Mouse (Mus musculus): ENCODE measurements around the gene Actn3. TPM values are rescaled to one million over a fixed set of nuclear protein-coding genes. Genes with fewer than 3 reads are reported as not detected.

Gene Actn3
- 2.1 and 3.1 TPM in 2 replicates for polyA plus RNA-seq (2014; fragmentation: Nextera tagmentation; extraction: Ambion mirVana)

- H3K36me3 ChIP-seq (ENCODE audit: control insufficient read depth, insufficient read depth, low read length): no peaks in the 10 kb centered on the region; the same call in 1 of the 2 replicates
- peak within 1 kb of the TSS; percentile 85 for H3K4me3 ChIP-seq (replicated peaks; ENCODE audit: low read depth, low read length)
- H3K9me3 ChIP-seq (ENCODE audit: control insufficient read depth, low read length): no peaks in the 10 kb centered on the region
- peak within 1 kb of the TSS; percentile 78 for H3K9ac ChIP-seq (replicated peaks; ENCODE audit: low read length)
- H3K4me2 ChIP-seq (ENCODE audit: low read length): peak within 1 kb of the TSS; percentile 87
- WGBS: 5% methylated on average over 17 of the region's 17 CpGs
- no peaks in the 10 kb centered on the region for H3K27me3 ChIP-seq (ENCODE audit: control insufficient read depth, insufficient read depth, low read length)
- H3K4me1 ChIP-seq (ENCODE audit: control insufficient read depth, insufficient read depth, low read length): peaks cover 10% of the 10 kb centered on the region
- H3K27ac ChIP-seq (replicated peaks; ENCODE audit: low read depth, low read length): peak within 1 kb of the TSS; percentile 78
- ATAC-seq (ENCODE audit: low FRiP score, low TSS enrichment) (no peak), DNase-seq (no peak)
Measured at GRCm38 (mm10) chr19:4877785-4878184, at the start of gene Actn3. Gene Actn3, minus strand, starts transcription at chr19:4877909.

GRCm38 (mm10) chr19:4925121-4925860 is 47.6 kb upstream of the Actn3 start:
- Histone ChIP-seq H3K4me1 (ENCODE audit: control insufficient read depth, insufficient read depth, low read length) (peaks cover 19% of the 10 kb centered on the region), H3K9me3 (ENCODE audit: control insufficient read depth, low read length) (no peaks in the 10 kb centered on the region), H3K27me3 (ENCODE audit: control insufficient read depth, insufficient read depth, low read length) (no peaks in the 10 kb centered on the region), H3K4me2 (ENCODE audit: low read length) (no peak overlapping the region), H3K27ac (replicated peaks; ENCODE audit: low read depth, low read length) (no peak overlapping the region), H3K9ac (replicated peaks; ENCODE audit: low read length) (no peak overlapping the region), H3K36me3 (ENCODE audit: control insufficient read depth, insufficient read depth, low read length) (peaks cover 58% of the 10 kb centered on the region), H3K4me3 (replicated peaks; ENCODE audit: low read depth, low read length) (no peak overlapping the region)
- ATAC-seq (ENCODE audit: low FRiP score, low TSS enrichment) (no peak), DNase-seq (no peak)
- WGBS: 96% methylated on average over 11 of the region's 11 CpGs

DNA sequence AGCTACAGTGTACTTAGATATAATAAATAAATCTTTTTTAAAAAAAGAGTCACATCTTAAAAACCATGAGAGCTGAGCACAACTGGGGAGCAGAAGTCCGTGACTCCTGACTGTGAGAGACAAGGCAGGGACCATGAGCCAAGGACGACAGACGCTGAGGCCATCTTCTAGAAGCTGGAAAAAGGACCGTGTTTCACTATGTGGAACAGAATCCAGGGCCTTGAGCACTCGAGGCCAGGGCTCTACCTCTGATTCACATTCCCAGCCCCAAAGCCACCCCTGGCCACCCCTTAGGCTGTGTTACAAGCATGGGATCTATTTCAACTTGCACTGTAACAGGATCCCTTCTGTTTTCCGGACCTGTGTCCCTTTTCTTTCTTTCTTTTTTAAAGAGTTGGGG is 41.9 kb upstream of the Actn3 start:
- DNase-seq: no peak
- H3K27me3 ChIP-seq (ENCODE audit: control insufficient read depth, insufficient read depth, low read length): no peaks in the 10 kb centered on the region
- H3K4me2 ChIP-seq (ENCODE audit: low read length): no peak overlapping the region
- no peak overlapping the region for H3K4me3 ChIP-seq (replicated peaks; ENCODE audit: low read depth, low read length)
- H3K4me1 ChIP-seq (ENCODE audit: control insufficient read depth, insufficient read depth, low read length): no peaks in the 10 kb centered on the region
- no peak for ATAC-seq (ENCODE audit: low FRiP score, low TSS enrichment)
- no peaks in the 10 kb centered on the region for H3K9me3 ChIP-seq (ENCODE audit: control insufficient read depth, low read length)
- 88% methylated on average over 6 of the region's 6 CpGs for WGBS
- H3K9ac ChIP-seq (replicated peaks; ENCODE audit: low read length): no peak overlapping the region
- H3K36me3 ChIP-seq (ENCODE audit: control insufficient read depth, insufficient read depth, low read length): peaks cover 96% of the 10 kb centered on the region
- H3K27ac ChIP-seq (replicated peaks; ENCODE audit: low read depth, low read length): no peak overlapping the region

- no peaks in the 10 kb centered on the region for H3K9me3 ChIP-seq (ENCODE audit: control insufficient read depth, low read length)
- ATAC-seq (ENCODE audit: low FRiP score, low TSS enrichment): no peak
- peaks cover 98% of the 10 kb centered on the region for H3K36me3 ChIP-seq (ENCODE audit: control insufficient read depth, insufficient read depth, low read length)
- H3K27me3 ChIP-seq (ENCODE audit: control insufficient read depth, insufficient read depth, low read length): no peaks in the 10 kb centered on the region
- no peak overlapping the region for H3K4me2 ChIP-seq (ENCODE audit: low read length)
- WGBS: 86% methylated on average over 10 of the region's 10 CpGs
- H3K4me1 ChIP-seq (ENCODE audit: control insufficient read depth, insufficient read depth, low read length): no peaks in the 10 kb centered on the region
- DNase-seq: no peak
- no peak overlapping the region for H3K9ac ChIP-seq (replicated peaks; ENCODE audit: low read length)
- H3K4me3 ChIP-seq (replicated peaks; ENCODE audit: low read depth, low read length): no peak overlapping the region
- no peak overlapping the region for H3K27ac ChIP-seq (replicated peaks; ENCODE audit: low read depth, low read length)
Measured at GRCm38 (mm10) chr19:4916827-4917226, 39.1 kb upstream of the Actn3 start.

DNA sequence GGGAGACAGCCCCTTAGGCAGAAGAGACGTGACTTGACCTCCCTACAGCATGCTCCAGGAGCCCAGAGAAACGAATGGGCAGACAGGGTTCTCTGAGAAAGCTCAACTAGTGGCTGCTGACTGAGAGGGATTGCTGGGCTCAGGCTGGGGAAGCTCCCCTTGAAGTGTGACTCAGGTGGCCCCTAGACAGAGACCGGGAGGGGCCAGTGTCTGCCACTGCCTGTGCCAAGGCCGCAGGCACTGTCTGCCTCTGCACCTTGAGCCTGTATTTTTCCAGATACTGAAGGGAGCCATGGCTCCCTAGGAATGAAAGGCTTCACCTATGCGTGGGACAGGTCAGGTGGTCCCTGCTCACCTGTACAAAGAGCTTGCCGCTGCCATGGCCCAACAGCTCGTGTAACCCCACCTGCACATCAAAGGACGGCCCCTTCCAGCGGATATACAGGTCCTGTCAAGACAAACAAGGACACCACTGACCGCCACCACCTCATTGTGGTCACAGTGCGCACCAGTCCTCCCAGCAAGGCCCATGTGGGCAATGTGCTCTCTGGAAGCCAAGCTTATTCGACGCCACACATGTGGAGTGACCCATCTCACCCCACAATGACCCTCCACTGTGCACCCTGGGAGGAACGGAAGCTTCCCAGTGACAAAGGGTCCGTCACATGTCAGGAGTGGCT is 38.4 kb upstream of the Actn3 start:
- WGBS: 93% methylated on average over 15 of the region's 15 CpGs
- H3K4me1 ChIP-seq (ENCODE audit: control insufficient read depth, insufficient read depth, low read length): no peaks in the 10 kb centered on the region
- no peak for ATAC-seq (ENCODE audit: low FRiP score, low TSS enrichment)
- H3K27ac ChIP-seq (replicated peaks; ENCODE audit: low read depth, low read length): no peak overlapping the region
- peaks cover 98% of the 10 kb centered on the region for H3K36me3 ChIP-seq (ENCODE audit: control insufficient read depth, insufficient read depth, low read length)
- no peak overlapping the region for H3K4me3 ChIP-seq (replicated peaks; ENCODE audit: low read depth, low read length)
- no peaks in the 10 kb centered on the region for H3K27me3 ChIP-seq (ENCODE audit: control insufficient read depth, insufficient read depth, low read length)
- no peak overlapping the region for H3K4me2 ChIP-seq (ENCODE audit: low read length)
- H3K9me3 ChIP-seq (ENCODE audit: control insufficient read depth, low read length): no peaks in the 10 kb centered on the region
- no peak for DNase-seq
- H3K9ac ChIP-seq (replicated peaks; ENCODE audit: low read length): no peak overlapping the region

GRCm38 (mm10) chr19:4909376-4909775 is 31.7 kb upstream of the Actn3 start:
- Histone ChIP-seq H3K27me3 (ENCODE audit: control insufficient read depth, insufficient read depth, low read length) (no peaks in the 10 kb centered on the region), H3K27ac (replicated peaks; ENCODE audit: low read depth, low read length) (no peak overlapping the region), H3K9ac (replicated peaks; ENCODE audit: low read length) (no peak overlapping the region), H3K4me1 (ENCODE audit: control insufficient read depth, insufficient read depth, low read length) (peaks cover 10% of the 10 kb centered on the region; the same call in 1 of the 2 replicates), H3K4me3 (replicated peaks; ENCODE audit: low read depth, low read length) (no peak overlapping the region), H3K9me3 (ENCODE audit: control insufficient read depth, low read length) (no peaks in the 10 kb centered on the region), H3K36me3 (ENCODE audit: control insufficient read depth, insufficient read depth, low read length) (peaks cover 71% of the 10 kb centered on the region), H3K4me2 (ENCODE audit: low read length) (no peak overlapping the region)
- DNase-seq: no peak
- no peak for ATAC-seq (ENCODE audit: low FRiP score, low TSS enrichment)
- WGBS: 96% methylated on average over 7 of the region's 7 CpGs

GRCm38 (mm10) chr19:4908107-4908506 is 30.4 kb upstream of the Actn3 start:
- H3K9ac ChIP-seq (replicated peaks; ENCODE audit: low read length): no peak overlapping the region
- 88% methylated on average over 4 of the region's 4 CpGs for WGBS
- no peak overlapping the region for H3K27ac ChIP-seq (replicated peaks; ENCODE audit: low read depth, low read length)
- H3K36me3 ChIP-seq (ENCODE audit: control insufficient read depth, insufficient read depth, low read length): peaks cover 65% of the 10 kb centered on the region
- DNase-seq (peak; percentile 49), ATAC-seq (ENCODE audit: low FRiP score, low TSS enrichment) (no peak)
- H3K4me2 ChIP-seq (ENCODE audit: low read length): no peak overlapping the region
- H3K4me3 ChIP-seq (replicated peaks; ENCODE audit: low read depth, low read length): no peak overlapping the region
- no peaks in the 10 kb centered on the region for H3K27me3 ChIP-seq (ENCODE audit: control insufficient read depth, insufficient read depth, low read length)
- peaks cover 10% of the 10 kb centered on the region; the same call in 1 of the 2 replicates for H3K4me1 ChIP-seq (ENCODE audit: control insufficient read depth, insufficient read depth, low read length)
- no peaks in the 10 kb centered on the region for H3K9me3 ChIP-seq (ENCODE audit: control insufficient read depth, low read length)

- Histone ChIP-seq H3K4me2 (ENCODE audit: low read length) (peak within 1 kb of the TSS; percentile 82), H3K9me3 (ENCODE audit: control insufficient read depth, low read length) (no peaks in the 10 kb centered on the region), H3K27me3 (ENCODE audit: control insufficient read depth, insufficient read depth, low read length) (no peaks in the 10 kb centered on the region), H3K9ac (replicated peaks; ENCODE audit: low read length) (peak within 1 kb of the TSS; percentile 71), H3K4me1 (ENCODE audit: control insufficient read depth, insufficient read depth, low read length) (peaks cover 10% of the 10 kb centered on the region; the same call in 1 of the 2 replicates), H3K27ac (replicated peaks; ENCODE audit: low read depth, low read length) (peak within 1 kb of the TSS; percentile 81), H3K4me3 (replicated peaks; ENCODE audit: low read depth, low read length) (peak within 1 kb of the TSS; percentile 67), H3K36me3 (ENCODE audit: control insufficient read depth, insufficient read depth, low read length) (peaks cover 62% of the 10 kb centered on the region)
- WGBS: 7% methylated on average over 31 of the region's 31 CpGs
- DNase-seq (peak; percentile 94), ATAC-seq (ENCODE audit: low FRiP score, low TSS enrichment) (peak; percentile 78; the same call in 1 of the 2 replicates)
Measured at GRCm38 (mm10) chr19:4905979-4906794, 28.5 kb upstream of the Actn3 start, which contains the start of gene Bbs1. Gene Bbs1, minus strand, starts transcription at chr19:4906628.

Measured in midbrain, embryonic 14.5 days (tissue).